ENCODE assay signal across 16 mouse cellular contexts in genomic region chr1:84742156-84742555, GRCm38 (mm10). TPM values are rescaled to one million over a fixed set of nuclear protein-coding genes. Genes with fewer than 3 reads are reported as not detected.
"Had no signal": no experiment of that assay in that cellular context is flagged by ENCODE, and none has a peak within 500 bp of the region (broad histone marks: within the 10 kb centered on the region; RNA-seq: fewer than 3 reads in every experiment).

No protein-coding gene starts in this region.

- ATAC-seq: hindbrain, embryonic 16.5 days; intestine, embryonic 15.5 days; intestine, postnatal 0 days had no signal

- DNase-seq: gastrocnemius, postnatal 14 days; gastrocnemius, postnatal 36 days; heart, adult 11 months; heart, adult 2 months; heart, postnatal 10 days; heart, postnatal 4 days; kidney, adult 18-20 months; kidney, adult 8-10 months; kidney, postnatal 10 days; kidney, postnatal 25 days; kidney, postnatal 4 days; liver had no signal

RNA-seq across cellular contexts. Expression of gene Dner, which starts 46.1 kb away (rescaled TPM):
- total RNA-seq: gastrocnemius, adult 8-10 months; gastrocnemius, postnatal 36 days had no signal
